Mouse (Mus musculus) G1E (cell line): ENCODE results near the gene Kdm2b.

Source experiments
- CTCF ChIP-seq: IDR thresholded peaks from 2 replicates; pipeline ENCODE4 v1.5.1; 2012; ENCODE audit warnings: low read depth, low read length, inconsistent platforms, mixed read lengths
- POLR2AphosphoS5 ChIP-seq: IDR thresholded peaks from 2 replicates; pipeline ENCODE4 v1.6.1; 2012; ENCODE audit warnings: low read depth, low read length, inconsistent platforms; ENCODE audit not compliant: insufficient replicate concordance
- TAL1 ChIP-seq: conservative IDR thresholded peaks from 2 replicates; pipeline ENCODE4 v1.6.1; 2012; ENCODE audit warnings: low read depth, low read length, inconsistent platforms, mixed read lengths

GRCm38 (mm10) chr5:123035564-123035963 lies 45.9 kb upstream of the Kdm2b start:
- TF ChIP-seq CTCF (no peak), POLR2AphosphoS5 (no peak), TAL1 (no peak)
